Mouse (Mus musculus): ENCODE results near the gene Gpi1.
"Not testable (repeated sequence)": the region's sequence is repeated elsewhere in the genome, so short reads cannot be mapped to it uniquely, and the experiment has no call there.

Gene Gpi1

DNA sequence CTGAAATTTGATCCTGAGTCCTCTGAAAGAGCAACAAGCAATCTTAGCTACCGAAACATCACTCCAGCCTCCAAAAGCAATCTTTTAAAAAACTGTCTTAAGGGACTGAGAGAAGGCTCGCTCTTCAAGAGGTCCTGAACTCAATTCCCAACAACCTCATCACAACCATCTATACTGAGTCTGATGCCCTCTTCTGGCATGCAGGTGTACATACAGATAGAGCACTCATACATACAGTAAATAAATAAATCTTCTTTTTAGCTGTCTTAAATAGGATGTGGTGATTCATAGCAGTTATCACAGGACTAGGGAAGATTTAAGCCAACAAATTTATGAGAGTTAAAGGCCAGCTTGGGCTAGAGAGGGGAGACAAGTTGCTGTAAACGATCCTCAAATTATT lies 34.5 kb downstream of the Gpi1 start:
- in situ Hi-C loops (cut with MboI; ENCODE audit: low sequenced_read_pairs): no loop called here

DNA sequence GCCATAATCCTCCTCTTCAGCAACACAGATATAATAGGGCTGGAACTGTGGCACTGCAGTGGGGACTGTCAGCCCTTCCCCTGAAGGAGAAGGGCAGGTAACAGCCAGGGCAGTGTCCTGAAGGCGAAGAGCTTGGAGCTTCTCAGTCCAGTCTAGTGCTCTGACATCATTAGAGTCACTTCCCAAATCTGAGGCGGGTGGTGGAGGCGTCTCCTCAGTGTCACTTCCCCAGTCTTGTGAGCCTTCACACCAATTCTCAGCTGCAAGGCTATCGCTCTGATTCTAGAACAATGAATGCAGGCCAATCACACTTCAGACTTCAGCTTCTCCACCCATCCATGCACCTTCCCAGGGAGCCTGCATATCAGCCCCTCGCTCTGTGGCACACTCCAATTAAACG lies 37.3 kb downstream of the Gpi1 start:
- in situ Hi-C loops (cut with MboI; ENCODE audit: low sequenced_read_pairs): no loop called here

DNA sequence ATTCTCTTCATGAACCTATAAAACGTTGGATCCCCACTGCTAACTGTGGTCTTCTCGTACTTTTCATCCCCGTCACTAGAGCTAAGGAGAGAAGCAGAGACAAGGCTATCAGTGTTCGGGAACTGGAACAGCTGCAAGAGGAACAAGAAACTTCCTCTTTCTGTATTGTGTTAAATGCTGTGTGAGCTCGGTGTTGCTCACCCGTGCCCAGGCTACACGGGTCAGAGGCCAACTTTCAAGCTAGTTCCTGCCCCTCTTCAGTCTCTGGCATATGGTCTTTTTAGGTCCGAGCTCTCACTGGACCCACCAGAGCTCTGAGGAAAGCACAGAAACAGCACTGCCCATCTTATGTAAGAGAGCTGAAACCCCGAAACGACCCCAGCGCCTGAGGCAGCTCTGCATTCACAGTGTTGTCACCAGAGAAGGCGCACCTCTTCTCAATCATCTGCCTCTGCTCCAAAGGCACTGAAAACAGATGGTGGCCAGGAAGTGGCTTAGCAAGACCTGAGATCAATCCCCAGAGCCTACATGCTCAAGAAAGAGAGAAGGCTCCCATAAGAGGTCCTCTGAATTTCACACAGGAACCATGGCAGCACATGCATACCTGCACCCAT lies 40.7 kb downstream of the Gpi1 start:
- in situ Hi-C loops (cut with MboI; ENCODE audit: low sequenced_read_pairs): no loop called here

DNA sequence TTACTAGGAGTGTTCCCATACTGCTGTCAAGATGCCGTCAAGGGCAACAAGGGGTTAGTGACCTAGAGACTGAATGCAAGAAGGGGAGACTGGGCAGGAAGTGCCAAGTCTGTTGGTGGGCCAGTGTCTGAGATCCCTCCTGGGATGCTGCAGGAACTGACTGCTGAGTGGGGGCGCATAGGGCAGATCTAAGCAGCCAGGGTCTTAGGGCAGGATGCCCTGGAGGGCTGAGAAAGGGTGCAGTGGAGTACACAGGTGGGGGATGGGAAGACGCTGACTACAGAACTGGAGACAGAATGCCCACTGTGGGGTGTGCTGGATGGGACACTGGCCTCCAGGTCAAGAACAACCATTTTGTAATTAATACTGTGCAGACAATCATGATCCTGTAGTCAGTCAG lies 46.3 kb downstream of the Gpi1 start:
- in situ Hi-C loops (cut with MboI; ENCODE audit: low sequenced_read_pairs): no loop called here

DNA sequence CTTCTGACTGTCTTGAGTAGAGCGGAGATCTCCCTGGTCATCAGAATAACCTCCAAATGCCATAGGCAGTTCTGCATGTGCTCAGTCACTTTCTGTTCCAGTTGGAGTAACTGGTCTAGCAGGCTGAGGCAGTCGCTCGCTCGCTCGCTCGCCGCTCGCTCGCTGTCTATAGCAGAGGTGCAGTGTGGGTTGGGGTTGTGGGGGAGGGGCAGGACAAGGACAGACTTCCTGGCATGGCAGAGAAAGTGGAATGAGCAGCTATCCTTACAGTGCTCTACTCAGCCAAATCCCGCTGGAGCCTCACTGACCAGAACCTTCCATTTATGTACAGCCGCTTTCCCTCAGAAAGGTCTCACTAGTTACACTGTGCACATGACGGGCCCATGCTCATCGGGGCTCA lies 46.8 kb downstream of the Gpi1 start:
- in situ Hi-C loops (cut with MboI; ENCODE audit: low sequenced_read_pairs): no loop called here

DNA sequence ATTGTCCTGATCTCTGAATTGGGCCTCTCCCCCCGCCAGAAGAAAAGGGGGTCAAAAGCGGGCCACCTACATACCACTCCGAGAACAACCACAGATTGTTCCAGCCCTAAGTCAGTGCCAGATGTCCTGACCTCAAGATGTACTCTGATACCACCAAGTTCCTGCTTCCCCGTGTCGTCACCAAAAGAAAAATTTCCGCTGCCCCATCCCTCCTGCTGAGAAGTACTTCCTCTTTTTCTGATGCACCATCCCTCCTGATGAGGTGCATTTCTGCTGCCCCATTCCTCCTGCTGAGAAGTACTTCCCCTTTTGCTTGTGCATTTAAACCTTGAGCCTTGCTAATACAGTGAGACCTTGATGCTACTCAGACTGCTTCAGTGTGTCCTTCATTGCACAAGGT lies 53.9 kb downstream of the Gpi1 start:
- in situ Hi-C loops (cut with MboI; ENCODE audit: low sequenced_read_pairs): not testable (repeated sequence)

DNA sequence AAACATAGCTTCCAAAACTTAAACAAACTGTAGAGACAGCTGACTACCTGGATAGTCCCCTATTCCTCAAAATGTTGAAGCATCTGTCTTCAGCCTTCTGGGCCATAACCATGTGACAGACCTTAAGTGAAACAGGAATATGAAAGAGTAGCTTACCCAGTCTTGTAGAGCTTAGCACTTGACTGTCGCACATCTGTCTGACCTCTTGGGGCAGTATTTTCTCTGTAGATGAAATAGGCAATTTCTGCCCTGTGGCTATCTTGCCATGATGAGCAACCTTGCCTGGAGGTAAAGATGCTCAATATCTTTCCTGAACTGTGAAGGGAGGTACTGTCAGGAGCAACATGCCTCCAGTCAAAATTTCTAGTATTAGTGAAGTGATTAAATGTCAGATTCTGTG lies 57.9 kb downstream of the Gpi1 start:
- in situ Hi-C loops (cut with MboI; ENCODE audit: low sequenced_read_pairs): no loop called here

DNA sequence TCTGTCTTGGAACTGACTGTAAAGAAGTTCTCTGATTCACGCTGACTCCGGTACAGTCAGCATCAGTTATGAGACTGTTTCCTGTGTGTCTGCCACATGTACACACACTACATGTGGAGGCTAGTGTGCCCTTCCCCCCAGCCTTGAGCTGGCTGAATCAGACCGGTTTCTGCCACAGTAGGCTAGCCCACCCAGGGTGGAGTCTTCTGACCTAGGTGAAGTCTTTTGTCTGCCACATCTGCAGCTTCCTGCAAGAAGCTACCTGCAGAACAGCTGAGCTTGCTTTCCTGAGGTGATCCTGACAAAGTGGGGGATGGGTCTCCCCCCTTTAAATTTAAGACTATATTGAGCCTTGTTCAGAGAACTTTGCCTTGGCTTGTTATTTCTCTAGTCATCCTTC lies 60.7 kb downstream of the Gpi1 start, which contains the start of gene Uba2:
TSS of gene Uba2 (minus strand) at position 146 of the 400 bp plus-strand sequence.
- in situ Hi-C loops (cut with MboI; ENCODE audit: low sequenced_read_pairs): no loop called here

DNA sequence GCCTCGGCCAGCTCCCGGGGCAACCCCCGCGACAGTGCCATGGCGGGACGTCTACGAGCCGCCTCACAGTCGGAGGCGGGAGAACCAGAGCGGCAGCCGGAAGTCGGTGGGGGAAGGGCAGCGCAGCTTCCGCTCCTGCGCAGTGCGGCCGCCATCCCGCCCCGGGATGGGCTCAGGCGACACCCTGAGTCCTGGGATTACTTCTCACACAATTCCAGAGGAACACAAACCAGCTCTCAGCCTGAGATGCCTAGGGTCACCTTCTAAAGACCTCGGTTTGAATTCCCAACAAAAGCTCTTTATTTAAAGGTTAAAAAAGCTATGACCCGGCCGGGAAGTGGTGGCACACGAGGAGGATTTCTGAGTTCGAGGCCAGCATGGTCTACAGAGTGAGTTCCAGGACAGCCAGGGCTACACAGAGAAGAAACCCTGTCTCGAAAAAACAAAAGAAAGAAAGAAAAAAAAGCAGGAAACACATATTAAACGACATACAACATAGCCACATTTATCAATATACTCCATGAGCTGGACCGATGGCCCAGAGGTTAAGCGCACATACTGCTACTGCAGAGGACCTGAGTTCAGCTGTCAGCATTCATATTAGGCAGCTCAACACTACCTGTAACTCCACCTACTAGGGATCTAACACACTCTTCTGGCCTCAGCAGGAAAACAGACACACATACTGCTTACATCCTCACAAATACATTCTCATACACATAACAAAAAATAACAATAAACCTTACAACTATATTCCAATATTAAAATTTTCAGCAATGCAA lies 61.5 kb downstream of the Gpi1 start:
- in situ Hi-C loops (cut with MboI; ENCODE audit: low sequenced_read_pairs): no loop called here

DNA sequence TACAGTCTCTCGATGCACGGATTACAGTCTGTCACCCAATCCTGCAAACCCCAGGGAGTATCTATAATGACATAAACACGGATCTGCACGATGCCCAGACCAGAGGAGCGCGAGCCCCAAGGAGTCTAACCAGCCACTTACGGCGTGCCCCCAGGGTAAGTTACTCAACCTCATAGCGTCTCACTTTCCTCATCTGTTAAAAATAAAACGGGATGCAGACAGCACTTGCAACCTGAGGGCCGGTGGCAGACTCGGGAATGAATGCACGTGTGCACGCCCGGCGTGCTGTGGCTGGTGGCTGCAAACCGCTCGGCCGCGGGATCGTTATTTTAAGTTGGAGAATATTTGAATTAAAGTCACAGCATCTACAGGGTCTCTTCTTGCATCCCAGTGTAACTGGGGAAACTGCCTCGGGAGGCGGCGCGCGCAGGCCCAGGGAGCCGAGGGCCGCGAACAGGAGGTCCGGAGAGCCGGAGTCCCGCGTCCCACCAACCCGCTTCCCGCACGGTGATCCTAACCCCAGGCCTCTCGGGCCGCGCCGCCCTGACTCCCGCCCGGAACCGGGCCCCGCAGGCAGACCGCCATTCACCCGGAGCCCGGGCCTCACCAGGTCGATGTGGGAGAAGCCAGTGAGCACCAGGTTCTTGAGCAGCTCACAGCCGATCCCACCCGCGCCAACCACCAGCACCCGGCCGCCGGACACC lies 62.2 kb downstream of the Gpi1 start:
- in situ Hi-C loops (cut with MboI; ENCODE audit: low sequenced_read_pairs): no loop called here

DNA sequence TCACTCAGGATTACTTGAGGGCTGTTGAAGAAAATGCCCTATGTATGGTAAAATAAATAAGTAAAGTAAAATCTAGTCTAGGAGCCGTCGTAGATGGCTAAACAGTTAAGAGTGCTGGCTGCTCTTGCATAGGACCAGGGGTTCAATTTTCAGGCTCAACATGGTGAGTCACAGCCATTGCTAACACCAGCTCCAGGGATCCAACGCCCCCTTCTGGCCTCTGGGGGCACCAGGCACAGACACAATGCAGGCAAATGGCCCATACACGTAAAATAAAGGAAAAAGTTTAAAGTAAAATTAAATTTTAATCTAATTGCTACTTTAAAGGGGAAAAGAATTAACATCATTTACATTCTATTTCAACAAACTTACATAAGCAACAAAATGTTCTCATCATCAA lies 63.3 kb downstream of the Gpi1 start:
- in situ Hi-C loops (cut with MboI; ENCODE audit: low sequenced_read_pairs): no loop called here

DNA sequence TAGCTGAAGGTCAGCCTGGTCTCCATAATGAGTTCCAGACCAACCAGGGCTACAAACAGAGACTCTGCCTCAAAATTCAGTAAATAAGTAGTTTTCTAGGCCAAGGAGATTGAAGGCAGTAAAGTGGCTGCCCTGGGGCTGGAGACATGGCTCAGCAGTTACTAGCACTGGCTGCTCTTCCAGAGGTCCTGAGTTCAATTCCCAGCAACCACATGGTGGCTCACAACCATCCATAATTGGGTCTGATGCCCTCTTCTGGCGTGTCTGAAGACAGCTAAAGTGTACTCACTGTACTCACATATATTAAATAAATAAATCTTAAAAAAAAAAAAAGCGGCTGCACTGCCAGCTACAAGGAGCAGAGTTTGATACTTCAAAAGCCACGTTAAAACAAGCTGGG lies 64.1 kb downstream of the Gpi1 start:
- in situ Hi-C loops (cut with MboI; ENCODE audit: low sequenced_read_pairs): no loop called here

DNA sequence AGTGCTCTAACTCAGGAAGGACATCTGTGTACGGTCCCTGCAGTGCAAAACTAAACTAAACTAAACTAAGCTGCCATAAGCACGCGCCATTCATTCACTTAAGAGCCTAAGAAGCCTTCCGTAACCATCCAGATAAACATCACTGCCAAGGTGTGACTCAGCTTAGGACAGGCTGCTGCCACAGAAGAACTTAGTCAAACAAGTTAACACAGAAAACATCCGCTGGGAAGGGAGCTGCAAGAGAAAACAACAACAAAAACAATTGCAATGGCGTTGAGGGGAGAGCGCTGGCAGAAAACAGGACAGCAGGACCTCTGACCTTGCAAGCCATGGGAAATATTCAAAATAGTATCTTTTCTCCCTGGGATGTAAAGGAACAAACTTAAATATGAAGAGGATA lies 65.5 kb downstream of the Gpi1 start:
- in situ Hi-C loops (cut with MboI; ENCODE audit: low sequenced_read_pairs): no loop called here

DNA sequence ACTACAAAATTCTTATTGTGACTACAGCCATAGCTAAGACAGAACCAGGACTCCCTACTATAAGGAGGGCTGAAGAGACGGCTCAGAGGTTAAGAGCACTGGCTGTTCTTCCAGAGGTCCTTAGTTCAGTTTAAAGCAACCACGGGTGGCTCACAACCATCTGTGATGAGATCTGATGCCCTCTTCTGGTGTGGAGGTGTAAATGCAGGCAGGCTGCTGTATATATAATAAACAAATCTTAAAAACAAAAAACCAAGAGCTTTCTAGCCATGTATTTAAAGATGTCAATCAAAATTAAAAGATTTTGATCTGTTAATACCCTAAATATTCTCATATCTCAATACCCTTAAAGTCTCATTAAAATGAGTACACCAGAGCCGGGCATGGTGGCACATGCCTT lies 71.0 kb downstream of the Gpi1 start:
- in situ Hi-C loops (cut with MboI; ENCODE audit: low sequenced_read_pairs): no loop called here

DNA sequence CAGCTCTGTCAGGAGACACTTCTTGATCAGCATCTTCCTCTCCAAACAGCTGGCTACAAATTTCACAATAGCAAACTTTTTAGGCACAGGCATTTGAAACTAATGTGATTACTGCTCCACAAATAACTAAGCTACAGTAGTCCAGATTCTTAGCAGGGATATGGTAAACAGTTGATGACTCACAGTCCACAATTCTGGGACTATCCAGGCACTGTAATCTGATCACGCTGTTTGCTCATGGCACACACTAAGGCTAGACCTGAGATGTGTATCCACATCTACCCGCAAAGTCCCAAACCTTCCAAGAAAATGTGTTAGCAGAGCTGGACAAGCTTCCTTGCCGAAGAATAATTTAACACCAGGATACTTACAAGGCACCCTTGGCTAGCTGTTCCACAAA lies 72.1 kb downstream of the Gpi1 start:
- in situ Hi-C loops (cut with MboI; ENCODE audit: low sequenced_read_pairs): no loop called here

Data from CH12F3 (cell line).